Mouse (Mus musculus): ENCODE data around the gene Rims1.

GRCm38 (mm10) chr1:22467033-22467432 is 338.8 kb downstream of the Rims1 start:
- TF ChIP-seq CTCF (IDR thresholded peaks at IDR 0.05; ENCODE audit: insufficient read depth, low read depth, low read length) = no peak
- TF ChIP-seq POLR2A (IDR thresholded peaks at IDR 0.05; ENCODE audit: insufficient read depth, low read depth, low read length) = no peak

Measured in olfactory bulb, adult 2 months (tissue).